Mouse (Mus musculus) MEL (cell line): ENCODE measurements around the gene Bnc1. TPM values are rescaled to one million over a fixed set of nuclear protein-coding genes. Genes with fewer than 3 reads are reported as not detected.

ENCODE experiments used
- DNase-seq: peaks from one replicate; pipeline ENCODE4 v3.0.0; 2011; ENCODE audit warnings: low read depth, low spot score
- H3K27ac ChIP-seq: 2 replicates; pipeline ENCODE4 v1.5.1; 2012; ENCODE audit warnings: low read depth, mild to moderate bottlenecking, control low read depth, low read length, moderate library complexity; ENCODE audit not compliant: control insufficient read depth
- H3K27me3 ChIP-seq, 2 experiments: fragments of 150-350 bp in 1 of 2; sonication (generic) in 1 of 2; 2 replicates each; pipeline ENCODE4 v1.6.1; 2012; ENCODE audit warnings: low read length in 2 of 2, mild to moderate bottlenecking in 2 of 2, improper control_type of control experiment in 1 of 2, moderate library complexity in 1 of 2; ENCODE audit not compliant: insufficient read depth in 2 of 2, control insufficient read depth in 1 of 2
- H3K36me3 ChIP-seq, 2 experiments: 2 replicates each; pipeline ENCODE4 v1.6.1; 2012 to 2014; ENCODE audit warnings: low read length in 2 of 2, improper control_type of control experiment in 1 of 2, inconsistent platforms in 1 of 2, mild to moderate bottlenecking in 1 of 2; ENCODE audit not compliant: insufficient read depth in 2 of 2, control insufficient read depth in 1 of 2
- H3K4me1 ChIP-seq, 2 experiments: fragments of 150-350 bp in 1 of 2; sonication (generic) in 1 of 2; 2 replicates each; pipeline ENCODE4 v1.6.1; 2012; ENCODE audit warnings: low read length in 2 of 2, improper control_type of control experiment in 1 of 2, mild to moderate bottlenecking in 1 of 2; ENCODE audit not compliant: insufficient read depth in 2 of 2, control insufficient read depth in 1 of 2
- H3K4me3 ChIP-seq, 2 experiments: fragments of 150-350 bp in 1 of 2; sonication (generic) in 1 of 2; 2 replicates each; pipeline ENCODE4 v1.5.1; 2012; ENCODE audit warnings: low read depth in 2 of 2, low read length in 2 of 2, mild to moderate bottlenecking in 2 of 2, moderate library complexity in 2 of 2, control low read depth in 1 of 2, improper control_type of control experiment in 1 of 2; ENCODE audit not compliant: control insufficient read depth in 1 of 2, insufficient read depth in 1 of 2
- H3K79me2 ChIP-seq: 2 replicates; pipeline ENCODE4 v1.6.1; 2012; ENCODE audit warnings: mild to moderate bottlenecking, low read length, moderate library complexity; ENCODE audit not compliant: control insufficient read depth, poor library complexity, insufficient read depth
- H3K9ac ChIP-seq: 2 replicates; pipeline ENCODE4 v1.6.1; 2012; ENCODE audit warnings: low read depth, mild to moderate bottlenecking, control low read depth, low read length, moderate library complexity; ENCODE audit not compliant: control insufficient read depth, poor library complexity, severe bottlenecking
- H3K9me3 ChIP-seq: fragments of 150-350 bp; sonication (generic); replicated peaks from 2 replicates; pipeline ENCODE4 v1.6.1; 2012; ENCODE audit warnings: mild to moderate bottlenecking, low read length, improper control_type of control experiment, moderate library complexity; ENCODE audit not compliant: insufficient read depth
- CHD1 ChIP-seq: IDR thresholded peaks from 2 replicates; pipeline ENCODE4 v1.6.1; 2012; ENCODE audit warnings: low read depth, mild to moderate bottlenecking, inconsistent platforms, low read length, improper control_type of control experiment
- E2F4 ChIP-seq: IDR thresholded peaks from 2 replicates; pipeline ENCODE4 v1.6.1; 2011; ENCODE audit warnings: low read depth, low read length, improper control_type of control experiment, borderline replicate concordance
- ETS1 ChIP-seq: IDR thresholded peaks from 2 replicates; pipeline ENCODE4 v1.6.1; 2012; ENCODE audit warnings: low read depth, mild to moderate bottlenecking, inconsistent platforms, low read length, improper control_type of control experiment, moderate library complexity
- GABPA ChIP-seq: IDR thresholded peaks from 2 replicates; pipeline ENCODE4 v1.6.1; 2012; ENCODE audit warnings: low read depth, mild to moderate bottlenecking, inconsistent platforms, low read length, improper control_type of control experiment, moderate library complexity
- GATA1 ChIP-seq: IDR thresholded peaks from 2 replicates; pipeline ENCODE4 v1.6.1; 2011; ENCODE audit warnings: low read depth, low read length, improper control_type of control experiment
- MAFK ChIP-seq: IDR thresholded peaks from 2 replicates; pipeline ENCODE4 v1.6.1; 2011; ENCODE audit warnings: low read depth, mild to moderate bottlenecking, low read length, improper control_type of control experiment, borderline replicate concordance
- MXI1 ChIP-seq: IDR thresholded peaks from 2 replicates; pipeline ENCODE4 v1.6.1; 2011; ENCODE audit warnings: mild to moderate bottlenecking, low read depth, low read length, improper control_type of control experiment
- MYB ChIP-seq: IDR thresholded peaks from 2 replicates; pipeline ENCODE4 v1.6.1; 2011; ENCODE audit warnings: mild to moderate bottlenecking, low read depth, low read length, improper control_type of control experiment
- NRF1 ChIP-seq: IDR thresholded peaks from 2 replicates; pipeline ENCODE4 v1.6.1; 2014; ENCODE audit warnings: low read depth, mild to moderate bottlenecking, inconsistent platforms, low read length, improper control_type of control experiment, moderate library complexity; ENCODE audit not compliant: poor library complexity, insufficient read depth, severe bottlenecking
- POLR2A ChIP-seq, 2 experiments: IDR thresholded peaks; 2 replicates each; pipeline ENCODE4 v1.6.1; 2011 to 2012; ENCODE audit warnings: low read length in 2 of 2, mild to moderate bottlenecking in 2 of 2, control low read depth in 1 of 2, improper control_type of control experiment in 1 of 2, low read depth in 1 of 2, moderate library complexity in 1 of 2; ENCODE audit not compliant: control insufficient read depth in 1 of 2, insufficient read depth in 1 of 2, poor library complexity in 1 of 2
- RAD21 ChIP-seq: IDR thresholded peaks from 2 replicates; pipeline ENCODE4 v1.6.1; 2011; ENCODE audit warnings: mild to moderate bottlenecking, low read depth, low read length, improper control_type of control experiment
- RCOR1 ChIP-seq: IDR thresholded peaks from 2 replicates; pipeline ENCODE4 v1.6.1; 2012; ENCODE audit warnings: low read depth, mild to moderate bottlenecking, inconsistent platforms, low read length, improper control_type of control experiment
- SIN3A ChIP-seq: IDR thresholded peaks from 2 replicates; pipeline ENCODE4 v1.6.1; 2012; ENCODE audit warnings: low read length, improper control_type of control experiment, inconsistent platforms
- TCF12 ChIP-seq: IDR thresholded peaks from 2 replicates; pipeline ENCODE4 v1.6.1; 2014; ENCODE audit warnings: low read depth, mild to moderate bottlenecking, inconsistent platforms, low read length, improper control_type of control experiment, moderate library complexity
- UBTF ChIP-seq: IDR thresholded peaks from 2 replicates; pipeline ENCODE4 v1.6.1; 2012; ENCODE audit warnings: low read depth, mild to moderate bottlenecking, inconsistent platforms, low read length, improper control_type of control experiment, moderate library complexity, borderline replicate concordance; ENCODE audit not compliant: insufficient read depth
- ZC3H11A ChIP-seq: IDR thresholded peaks from 2 replicates; pipeline ENCODE4 v1.6.1; 2012; ENCODE audit warnings: low read depth, mild to moderate bottlenecking, inconsistent platforms, low read length, improper control_type of control experiment
- ZNF384 ChIP-seq: IDR thresholded peaks from 2 replicates; pipeline ENCODE4 v1.6.1; 2012; ENCODE audit warnings: low read depth, mild to moderate bottlenecking, inconsistent platforms, low read length, improper control_type of control experiment
- polyA plus RNA-seq, 2 experiments: library from polyadenylated mRNA; stranded (reverse) in 1 of 2; unstranded in 1 of 2; fragments of >175 nt in 1 of 2; fragments of >200 nt in 1 of 2; gene quantifications; 2 replicates each; pipeline versions ENCODE4 v1.2.1 to v1.2.4; 2012; ENCODE audit warnings: low replicate concordance in 2 of 2, low read depth in 1 of 2; ENCODE audit not compliant: insufficient read length in 2 of 2, insufficient read depth in 1 of 2, missing spikeins in 1 of 2
- total RNA-seq: library from RNA; depleted of rRNA; stranded (reverse); fragments of 300-350 nt; gene quantifications from 2 replicates; pipeline ENCODE4 v1.2.3, GENCODE M21; 2012

Bnc1 gene
- total and polyA plus RNA-seq, 3 experiments, result not detected

GRCm38 (mm10) chr7:81968975-81969374 lies 23.1 kb downstream of the Bnc1 start:
- Histone ChIP-seq H3K4me3 (no peak overlapping the region), H3K27me3 (no peaks in the 10 kb centered on the region), H3K27ac (no peak overlapping the region), H3K36me3 (no peaks in the 10 kb centered on the region), H3K79me2 (no peaks in the 10 kb centered on the region), H3K9ac (no peak overlapping the region), H3K9me3 (no peaks in the 10 kb centered on the region), H3K4me1 (no peaks in the 10 kb centered on the region)
- DNase-seq, result no peak
- TF ChIP-seq TCF12, result no peak
- no peak for TF ChIP-seq SIN3A
- no peak for TF ChIP-seq E2F4
- TF ChIP-seq MYB, result no peak
- TF ChIP-seq RAD21, result no peak
- no peak for TF ChIP-seq GABPA

- no peak overlapping the region for H3K9ac ChIP-seq
- no peak for TF ChIP-seq ZC3H11A
- no peak for TF ChIP-seq CHD1
- TF ChIP-seq E2F4, result no peak
- TF ChIP-seq RCOR1, result no peak
- TF ChIP-seq POLR2A (IDR thresholded peaks at IDR 0.05; ENCODE audit: control insufficient read depth in 1 of 2, insufficient read depth in 1 of 2, low read depth in 1 of 2, low read length in 2 of 2, poor library complexity in 1 of 2), result no peak
- no peak for TF ChIP-seq GATA1
- TF ChIP-seq MAFK, result no peak
- TF ChIP-seq UBTF, result no peak
- no peak for TF ChIP-seq ZNF384
- TF ChIP-seq RAD21, result no peak
- no peak for TF ChIP-seq ETS1
- TF ChIP-seq NRF1, result no peak
- H3K4me3 ChIP-seq, result no peak overlapping the region
- no peak for DNase-seq
- H3K27me3 ChIP-seq, result no peaks in the 10 kb centered on the region
- no peaks in the 10 kb centered on the region for H3K4me1 ChIP-seq
- no peaks in the 10 kb centered on the region for H3K36me3 ChIP-seq
- no peaks in the 10 kb centered on the region for H3K9me3 ChIP-seq
- no peak overlapping the region for H3K27ac ChIP-seq
- H3K79me2 ChIP-seq, result no peaks in the 10 kb centered on the region
These were observed 23.6 kb downstream of the Bnc1 start for GRCm38 (mm10) chr7:81968451-81968850.

- no peak for TF ChIP-seq MXI1
- no peaks in the 10 kb centered on the region for H3K4me1 ChIP-seq
- DNase-seq, result no peak
- H3K36me3 ChIP-seq, result no peaks in the 10 kb centered on the region
- H3K79me2 ChIP-seq, result no peaks in the 10 kb centered on the region
- no peaks in the 10 kb centered on the region for H3K9me3 ChIP-seq
- H3K9ac ChIP-seq, result no peak overlapping the region
- no peak overlapping the region for H3K4me3 ChIP-seq
- no peaks in the 10 kb centered on the region for H3K27me3 ChIP-seq
- no peak overlapping the region for H3K27ac ChIP-seq
These were observed 25.9 kb downstream of the Bnc1 start for GRCm38 (mm10) chr7:81966195-81966594.
